Mouse (Mus musculus) myocyte (in vitro differentiated cells): ENCODE results near the gene Sult2b1. TPM values are rescaled to one million over a fixed set of nuclear protein-coding genes. Genes with fewer than 3 reads are reported as not detected.
A peak's percentile ranks its signal among the peaks of the same experiment; 100 is the strongest.

ENCODE experiments used
- H3K27me3 ChIP-seq: one replicate; pipeline ENCODE4 v1.6.1; 2011; ENCODE audit not compliant: control insufficient read depth, insufficient read depth, insufficient read length
- H3K36me3 ChIP-seq: one replicate; pipeline ENCODE4 v1.6.1; 2011; ENCODE audit not compliant: control insufficient read depth, insufficient read depth
- H3K4me2 ChIP-seq: one replicate; pipeline ENCODE4 v1.6.1; 2011; ENCODE audit warnings: low read depth, control low read depth
- H3K4me3 ChIP-seq: one replicate; pipeline ENCODE4 v1.5.1; 2011; ENCODE audit warnings: mild to moderate bottlenecking, control low read depth, moderate library complexity
- H3K79me2 ChIP-seq: one replicate; pipeline ENCODE4 v1.6.1; 2011; ENCODE audit not compliant: control insufficient read depth, insufficient read depth
- H3ac ChIP-seq: one replicate; pipeline ENCODE4 v1.6.1; 2011; ENCODE audit not compliant: control insufficient read depth, insufficient read length
- CEBPB ChIP-seq: IDR thresholded peaks from 2 replicates; pipeline ENCODE4 v1.6.1; 2011; ENCODE audit warnings: mild to moderate bottlenecking, moderate library complexity; ENCODE audit not compliant: poor library complexity, insufficient read depth, severe bottlenecking
- E2F4 ChIP-seq: IDR thresholded peaks from one replicate; pipeline ENCODE4 v1.6.1; 2011; ENCODE audit warnings: mild to moderate bottlenecking, control low read depth, moderate library complexity; ENCODE audit not compliant: insufficient read depth
- MAX ChIP-seq: IDR thresholded peaks from one replicate; pipeline ENCODE4 v1.6.1; 2011; ENCODE audit warnings: low read depth, mild to moderate bottlenecking, control low read depth
- MYOD1 ChIP-seq, 3 experiments: IDR thresholded peaks; one replicate each; pipeline ENCODE4 v1.6.1; 2011; ENCODE audit warnings: control low read depth in 2 of 3, low read depth in 2 of 3, mild to moderate bottlenecking in 2 of 3, moderate library complexity in 1 of 3; ENCODE audit not compliant: insufficient read length in 2 of 3, control insufficient read depth in 1 of 3
- MYOG ChIP-seq, 3 experiments: IDR thresholded peaks; one replicate each; pipeline ENCODE4 v1.6.1; 2011; ENCODE audit warnings: control low read depth in 2 of 3, low read depth in 2 of 3, mild to moderate bottlenecking in 2 of 3; ENCODE audit not compliant: insufficient read length in 2 of 3, control insufficient read depth in 1 of 3, insufficient read depth in 1 of 3
- POLR2A ChIP-seq: IDR thresholded peaks from one replicate; pipeline ENCODE4 v1.6.1; 2011; ENCODE audit warnings: low read depth, mild to moderate bottlenecking, control low read depth, moderate library complexity; ENCODE audit not compliant: insufficient read length
- POLR2AphosphoS2 ChIP-seq: IDR thresholded peaks from one replicate; pipeline ENCODE4 v1.6.1; 2011; ENCODE audit warnings: low read depth, control low read depth; ENCODE audit not compliant: insufficient read length
- REST ChIP-seq: IDR thresholded peaks from one replicate; pipeline ENCODE4 v1.6.1; 2011; ENCODE audit warnings: mild to moderate bottlenecking, control low read depth, moderate library complexity; ENCODE audit not compliant: insufficient read depth, insufficient read length
- SRF ChIP-seq: IDR thresholded peaks from one replicate; pipeline ENCODE4 v1.6.1; 2011; ENCODE audit warnings: low read depth; ENCODE audit not compliant: control insufficient read depth, insufficient read length
- TCF12 ChIP-seq: IDR thresholded peaks from one replicate; pipeline ENCODE4 v1.6.1; 2011; ENCODE audit warnings: mild to moderate bottlenecking, control low read depth; ENCODE audit not compliant: poor library complexity, insufficient read depth, severe bottlenecking
- TCF3 ChIP-seq: IDR thresholded peaks from one replicate; pipeline ENCODE4 v1.6.1; 2011; ENCODE audit warnings: low read depth, control low read depth; ENCODE audit not compliant: insufficient read length
- USF1 ChIP-seq: IDR thresholded peaks from one replicate; pipeline ENCODE4 v1.6.1; 2011; ENCODE audit warnings: low read depth, mild to moderate bottlenecking, control low read depth, moderate library complexity
- polyA plus RNA-seq: library from polyadenylated mRNA; unstranded; fragments of >200 nt; fragmentation: generic; extraction: Trizol; gene quantifications from one replicate; pipeline ENCODE4 v1.2.1, GENCODE M21; 2012; ENCODE audit warnings: missing spikeins

Gene Sult2b1
- polyA plus RNA-seq, 1 experiment = 0.47 TPM

- Histone ChIP-seq H3K4me3 (no peak overlapping the region), H3K36me3 (no peaks in the 10 kb centered on the region), H3ac (no peak overlapping the region), H3K79me2 (no peaks in the 10 kb centered on the region), H3K27me3 (no peaks in the 10 kb centered on the region), H3K4me2 (no peak overlapping the region)
- TF ChIP-seq USF1 (no peak), TCF3 (no peak), REST (no peak)
These were observed 59.3 kb downstream of the Sult2b1 start for GRCm38 (mm10) chr7:45725151-45725550.

- TF ChIP-seq MYOG (IDR thresholded peaks at IDR 0.05; ENCODE audit: control insufficient read depth in 1 of 3, insufficient read depth in 1 of 3, insufficient read length in 2 of 3, low read depth in 2 of 3) (no peak), POLR2A (no peak), SRF (no peak), REST (no peak), MAX (no peak), E2F4 (no peak), USF1 (no peak), TCF3 (no peak), TCF12 (no peak), MYOD1 (IDR thresholded peaks at IDR 0.05; ENCODE audit: control insufficient read depth in 1 of 3, insufficient read length in 2 of 3, low read depth in 2 of 3) (no peak), CEBPB (no peak), POLR2AphosphoS2 (no peak)
- peaks cover 7% of the 10 kb centered on the region for H3K79me2 ChIP-seq
- H3K36me3 ChIP-seq = no peaks in the 10 kb centered on the region
- no peak overlapping the region for H3K4me2 ChIP-seq
- H3K4me3 ChIP-seq = no peak overlapping the region
- no peaks in the 10 kb centered on the region for H3K27me3 ChIP-seq
- no peak overlapping the region for H3ac ChIP-seq
These were observed 60.7 kb downstream of the Sult2b1 start for GRCm38 (mm10) chr7:45723781-45724180.

GRCm38 (mm10) chr7:45723301-45723700 lies 61.2 kb downstream of the Sult2b1 start:
- H3K36me3 ChIP-seq = no peaks in the 10 kb centered on the region

GRCm38 (mm10) chr7:45722348-45722713 lies 62.1 kb downstream of the Sult2b1 start:
- Histone ChIP-seq H3ac (no peak overlapping the region), H3K4me2 (no peak overlapping the region), H3K27me3 (no peaks in the 10 kb centered on the region), H3K4me3 (no peak overlapping the region), H3K36me3 (no peaks in the 10 kb centered on the region), H3K79me2 (peaks cover 17% of the 10 kb centered on the region)
- no peak for TF ChIP-seq MAX
- TF ChIP-seq POLR2AphosphoS2 = peak; percentile 23

More at GRCm38 (mm10) chr7:45723301-45723700, 61.2 kb downstream of the Sult2b1 start:
- TF ChIP-seq MYOD1 (IDR thresholded peaks at IDR 0.05; ENCODE audit: control insufficient read depth in 1 of 3, insufficient read length in 2 of 3, low read depth in 2 of 3) = no peak
- no peak for TF ChIP-seq TCF3
- no peak for TF ChIP-seq USF1
- no peak for TF ChIP-seq TCF12
- no peak for TF ChIP-seq E2F4
- TF ChIP-seq MYOG (IDR thresholded peaks at IDR 0.05; ENCODE audit: control insufficient read depth in 1 of 3, insufficient read depth in 1 of 3, insufficient read length in 2 of 3, low read depth in 2 of 3) = no peak
- TF ChIP-seq MAX = no peak
- TF ChIP-seq CEBPB = no peak
- no peak for TF ChIP-seq POLR2AphosphoS2
- TF ChIP-seq SRF = no peak
- TF ChIP-seq REST = no peak
- no peak for TF ChIP-seq POLR2A
- Histone ChIP-seq H3K4me3 (no peak overlapping the region), H3K4me2 (no peak overlapping the region), H3ac (no peak overlapping the region), H3K79me2 (peaks cover 12% of the 10 kb centered on the region), H3K27me3 (no peaks in the 10 kb centered on the region)

- peaks cover 22% of the 10 kb centered on the region for H3K79me2 ChIP-seq
- H3K36me3 ChIP-seq = no peaks in the 10 kb centered on the region
- no peak for TF ChIP-seq REST
- peak; percentile 33 for TF ChIP-seq POLR2A
- no peak for TF ChIP-seq CEBPB
- TF ChIP-seq POLR2AphosphoS2 = peak; percentile 74
- no peaks in the 10 kb centered on the region for H3K27me3 ChIP-seq
- H3ac ChIP-seq = no peak overlapping the region
- H3K4me3 ChIP-seq = no peak overlapping the region
- H3K4me2 ChIP-seq = no peak overlapping the region
These were observed 62.7 kb downstream of the Sult2b1 start for GRCm38 (mm10) chr7:45721642-45722347.
